Mouse (Mus musculus): ENCODE data around the gene Chn1. TPM values are rescaled to one million over a fixed set of nuclear protein-coding genes. Genes with fewer than 3 reads are reported as not detected.

The Chn1 gene
- total and polyA plus RNA-seq, 3 experiments: 5.0 to 14.1 TPM; not detected in 1

DNA sequence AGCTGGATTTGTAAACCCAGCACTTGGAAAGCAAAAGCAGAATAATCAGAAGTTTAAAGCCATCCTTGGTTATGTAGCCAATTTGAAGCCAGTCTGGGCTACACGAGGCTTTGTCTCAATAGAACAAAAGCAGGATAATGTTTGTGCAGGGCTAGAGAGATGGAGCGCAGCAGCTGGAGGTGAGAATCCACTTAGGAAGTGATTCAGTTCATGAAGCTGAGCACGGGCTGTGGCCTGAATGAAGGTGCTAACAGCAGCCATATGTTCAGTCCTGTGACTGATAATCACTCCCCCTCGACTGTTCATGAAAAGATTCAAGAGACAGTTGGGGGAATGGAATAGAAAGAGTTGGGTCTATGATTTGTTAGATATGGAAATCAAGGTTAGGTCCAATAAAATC lies 23.0 kb upstream of the Chn1 start:
- Histone ChIP-seq H3K4me3 (ENCODE audit: control insufficient read depth in 1 of 2, insufficient read depth in 1 of 2, low read depth in 2 of 2, low read length in 2 of 2) (no peak overlapping the region), H3K79me2 (ENCODE audit: control insufficient read depth, insufficient read depth, low read length, poor library complexity) (no peaks in the 10 kb centered on the region), H3K4me1 (ENCODE audit: control insufficient read depth in 1 of 2, insufficient read depth in 2 of 2, low read length in 2 of 2) (peaks cover 7 to 30% of the 10 kb centered on the region in 2 experiments), H3K9ac (ENCODE audit: control insufficient read depth, low read depth, low read length, poor library complexity, severe bottlenecking) (no peak overlapping the region), H3K36me3 (ENCODE audit: control insufficient read depth in 1 of 2, insufficient read depth in 2 of 2, low read length in 2 of 2) (peaks cover 0 to 36% of the 10 kb centered on the region in 2 experiments; a peak in 2 of 4 replicates), H3K27me3 (ENCODE audit: control insufficient read depth in 1 of 2, insufficient read depth in 2 of 2, low read length in 2 of 2) (no peaks in the 10 kb centered on the region), H3K27ac (ENCODE audit: control insufficient read depth, low read depth, low read length) (no peak overlapping the region), H3K9me3 (replicated peaks; ENCODE audit: insufficient read depth, low read length) (no peaks in the 10 kb centered on the region)
- DNase-seq (ENCODE audit: low read depth, low spot score): no peak
- TF ChIP-seq BHLHE40 (IDR thresholded peaks at IDR 0.05; ENCODE audit: borderline replicate concordance, low read depth, low read length) (no peak), MEF2A (IDR thresholded peaks at IDR 0.05; ENCODE audit: extremely low read depth, insufficient replicate concordance, low read depth, low read length, poor library complexity, severe bottlenecking) (no peak), MAZ (IDR thresholded peaks at IDR 0.05; ENCODE audit: low read depth, low read length) (no peak), POLR2AphosphoS5 (IDR thresholded peaks at IDR 0.05; ENCODE audit: borderline replicate concordance, low read depth, low read length) (no peak), ZKSCAN1 (IDR thresholded peaks at IDR 0.05; ENCODE audit: low read depth, low read length) (no peak)

DNA sequence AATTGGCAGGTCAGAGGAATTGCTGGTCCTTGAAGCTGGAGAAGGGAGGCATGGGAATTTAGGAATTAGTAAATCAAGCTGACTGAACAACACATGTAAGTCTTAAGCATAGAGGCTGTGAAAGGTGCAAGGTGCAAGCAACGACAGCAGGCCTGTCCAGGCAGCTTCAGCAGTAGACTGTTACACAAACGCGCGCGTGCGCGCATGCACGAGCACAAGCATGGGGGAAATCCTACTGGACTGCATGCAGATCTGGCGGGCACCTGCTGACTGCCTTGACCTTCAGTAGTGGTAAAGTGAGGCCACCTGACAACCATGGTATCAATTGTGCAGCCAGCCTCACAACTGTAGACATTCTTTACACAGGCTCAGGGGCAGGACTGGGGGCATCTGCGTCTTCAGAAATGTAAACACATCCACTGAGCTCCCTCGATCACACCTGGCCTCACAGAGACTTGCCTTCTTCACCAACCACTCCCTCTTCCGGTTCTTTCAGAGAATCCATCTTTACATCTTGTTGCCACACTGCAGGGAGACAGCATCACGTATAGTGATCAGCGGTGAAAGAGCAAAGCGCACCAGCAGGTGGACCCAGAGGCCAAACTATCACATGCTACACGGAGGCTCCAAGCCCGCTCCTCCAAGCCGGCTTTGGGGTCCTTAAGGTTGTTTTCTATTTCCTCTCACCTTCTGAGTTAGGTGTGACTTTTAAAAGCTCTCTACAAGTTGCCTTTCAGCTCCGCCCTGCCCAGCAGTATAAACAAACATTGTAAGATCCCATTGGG lies 16.9 kb upstream of the Chn1 start:
- Histone ChIP-seq H3K9me3 (replicated peaks; ENCODE audit: insufficient read depth, low read length) (no peaks in the 10 kb centered on the region), H3K27me3 (ENCODE audit: control insufficient read depth in 1 of 2, insufficient read depth in 2 of 2, low read length in 2 of 2) (no peaks in the 10 kb centered on the region), H3K36me3 (ENCODE audit: control insufficient read depth in 1 of 2, insufficient read depth in 2 of 2, low read length in 2 of 2) (peaks cover 0 to 7% of the 10 kb centered on the region in 2 experiments; a peak in 2 of 4 replicates), H3K9ac (ENCODE audit: control insufficient read depth, low read depth, low read length, poor library complexity, severe bottlenecking) (no peak overlapping the region), H3K4me1 (ENCODE audit: control insufficient read depth in 1 of 2, insufficient read depth in 2 of 2, low read length in 2 of 2) (peaks cover 0 to 9% of the 10 kb centered on the region in 2 experiments; a peak in 3 of 4 replicates), H3K4me3 (ENCODE audit: control insufficient read depth in 1 of 2, insufficient read depth in 1 of 2, low read depth in 2 of 2, low read length in 2 of 2) (no peak overlapping the region), H3K27ac (ENCODE audit: control insufficient read depth, low read depth, low read length) (no peak overlapping the region), H3K79me2 (ENCODE audit: control insufficient read depth, insufficient read depth, low read length, poor library complexity) (no peaks in the 10 kb centered on the region)
- TF ChIP-seq CTCF (IDR thresholded peaks at IDR 0.05 in 2 of 3, conservative IDR thresholded peaks at IDR 0.05 in 1 of 3; ENCODE audit: control insufficient read depth in 1 of 3, insufficient read depth in 1 of 3, low read depth in 2 of 3, low read length in 3 of 3, poor library complexity in 1 of 3, severe bottlenecking in 1 of 3): peak in 2 of 3 experiments; percentile 17 to 19; a peak in 2 of 6 replicates
- TF ChIP-seq BHLHE40 (IDR thresholded peaks at IDR 0.05; ENCODE audit: borderline replicate concordance, low read depth, low read length): no peak
- TF ChIP-seq TBP (IDR thresholded peaks at IDR 0.05; ENCODE audit: low read depth, low read length): no peak
- TF ChIP-seq RAD21 (IDR thresholded peaks at IDR 0.05; ENCODE audit: low read depth, low read length): peak; percentile 18
- TF ChIP-seq SMC3 (IDR thresholded peaks at IDR 0.05; ENCODE audit: low read depth, low read length): peak; percentile 22; the same call in 1 of the 2 replicates
- no peak for TF ChIP-seq JUND (IDR thresholded peaks at IDR 0.05; ENCODE audit: low read depth, low read length)
- TF ChIP-seq MAFK (IDR thresholded peaks at IDR 0.05; ENCODE audit: borderline replicate concordance, low read depth, low read length): no peak
- DNase-seq (ENCODE audit: low read depth, low spot score): no peak

DNA sequence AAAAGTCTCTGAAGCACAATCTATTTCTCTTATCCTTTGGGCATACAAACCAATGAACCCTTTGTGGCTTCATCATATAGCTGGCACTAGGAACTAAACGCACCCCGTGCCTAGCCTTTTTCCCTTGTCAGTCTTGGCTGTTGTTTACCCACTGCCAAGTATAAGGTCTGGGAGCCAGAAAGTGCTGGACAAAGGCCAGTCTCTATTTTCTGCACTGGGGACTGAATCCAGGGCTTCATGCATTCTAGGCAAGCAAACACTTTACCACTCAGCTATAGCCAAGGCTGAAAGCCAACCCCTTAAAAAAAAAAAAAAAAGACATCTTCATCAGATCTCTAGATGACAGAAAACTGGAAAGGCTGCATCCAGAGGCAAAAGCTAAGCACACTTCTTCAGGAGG lies 15.2 kb upstream of the Chn1 start:
- Histone ChIP-seq H3K4me1 (ENCODE audit: control insufficient read depth in 1 of 2, insufficient read depth in 2 of 2, low read length in 2 of 2) (peaks cover 0 to 9% of the 10 kb centered on the region in 2 experiments; a peak in 3 of 4 replicates), H3K4me3 (ENCODE audit: control insufficient read depth in 1 of 2, insufficient read depth in 1 of 2, low read depth in 2 of 2, low read length in 2 of 2) (no peak overlapping the region), H3K9ac (ENCODE audit: control insufficient read depth, low read depth, low read length, poor library complexity, severe bottlenecking) (no peak overlapping the region), H3K9me3 (replicated peaks; ENCODE audit: insufficient read depth, low read length) (no peaks in the 10 kb centered on the region), H3K36me3 (ENCODE audit: control insufficient read depth in 1 of 2, insufficient read depth in 2 of 2, low read length in 2 of 2) (peaks cover 0 to 7% of the 10 kb centered on the region in 2 experiments; a peak in 2 of 4 replicates), H3K79me2 (ENCODE audit: control insufficient read depth, insufficient read depth, low read length, poor library complexity) (no peaks in the 10 kb centered on the region), H3K27me3 (ENCODE audit: control insufficient read depth in 1 of 2, insufficient read depth in 2 of 2, low read length in 2 of 2) (no peaks in the 10 kb centered on the region), H3K27ac (ENCODE audit: control insufficient read depth, low read depth, low read length) (no peak overlapping the region)
- no peak for DNase-seq (ENCODE audit: low read depth, low spot score)
- TF ChIP-seq ZNF384 (IDR thresholded peaks at IDR 0.05; ENCODE audit: low read depth, low read length) (0 out of 2 replicates have a peak, but pooled peaks have one; percentile 54), ELF1 (IDR thresholded peaks at IDR 0.05; ENCODE audit: low read depth, low read length) (no peak), NRF1 (IDR thresholded peaks at IDR 0.05; ENCODE audit: insufficient read depth, low read depth, low read length, poor library complexity, severe bottlenecking) (no peak), POLR2AphosphoS5 (IDR thresholded peaks at IDR 0.05; ENCODE audit: borderline replicate concordance, low read depth, low read length) (no peak), TCF12 (IDR thresholded peaks at IDR 0.05; ENCODE audit: low read depth, low read length) (no peak)

All from MEL (cell line).